Comparison of ENCODE assay signal across 28 mouse cellular contexts in genomic region chr3:138498731-138499130, GRCm38 (mm10).
"Had no signal": no experiment of that assay in that cellular context is flagged by ENCODE, and none has a peak within 500 bp of the region (broad histone marks: within the 10 kb centered on the region; RNA-seq: fewer than 3 reads in every experiment).

No protein-coding gene starts in this region.

- DNase-seq: cerebellum, adult 18-20 months; cerebellum, adult 2 months; cerebellum, adult 8-10 months; cerebellum, adult 9-10 months; cerebellum, adult 9-11 months; cerebellum, postnatal 10 days; cerebellum, postnatal 14 days; cerebellum, postnatal 25 days; cerebellum, postnatal 36 days; embryo, embryonic 11 days; forebrain, postnatal 0 days; gastrocnemius, adult 2 months; gastrocnemius, postnatal 10 days; gastrocnemius, postnatal 14 days; gastrocnemius, postnatal 25 days; gastrocnemius, postnatal 36 days; heart, adult 18-20 months had no signal

- ATAC-seq: forebrain, embryonic 13.5 days; forebrain, embryonic 14.5 days; forebrain, embryonic 15.5 days; forebrain, embryonic 16.5 days; forebrain, postnatal 0 days had no signal

- H3K27me3 ChIP-seq: embryonic facial prominence, embryonic 12.5 days; embryonic facial prominence, embryonic 13.5 days; embryonic facial prominence, embryonic 15.5 days; forebrain, embryonic 12.5 days; forebrain, embryonic 13.5 days; forebrain, embryonic 15.5 days had no signal

- H3K36me3 ChIP-seq: embryonic facial prominence, embryonic 10.5 days; embryonic facial prominence, embryonic 12.5 days; embryonic facial prominence, embryonic 13.5 days; embryonic facial prominence, embryonic 15.5 days; forebrain, embryonic 10.5 days; forebrain, embryonic 12.5 days; forebrain, embryonic 15.5 days had no signal

- H3K27ac ChIP-seq: embryonic facial prominence, embryonic 10.5 days; embryonic facial prominence, embryonic 12.5 days; embryonic facial prominence, embryonic 13.5 days; embryonic facial prominence, embryonic 15.5 days; forebrain, embryonic 10.5 days; forebrain, embryonic 12.5 days; forebrain, embryonic 13.5 days; forebrain, embryonic 15.5 days; gastrocnemius, adult 2 months had no signal

- H3K4me2 ChIP-seq: embryonic facial prominence, embryonic 12.5 days; embryonic facial prominence, embryonic 13.5 days; embryonic facial prominence, embryonic 15.5 days; forebrain, embryonic 12.5 days; forebrain, embryonic 13.5 days; forebrain, embryonic 15.5 days had no signal

- H3K4me3 ChIP-seq: embryonic facial prominence, embryonic 10.5 days; embryonic facial prominence, embryonic 12.5 days; embryonic facial prominence, embryonic 13.5 days; embryonic facial prominence, embryonic 15.5 days; erythroblast, embryonic 14.5 days; forebrain, embryonic 10.5 days; forebrain, embryonic 12.5 days; forebrain, embryonic 13.5 days; forebrain, embryonic 15.5 days; gastrocnemius, adult 2 months had no signal

- H3K4me1 ChIP-seq: embryonic facial prominence, embryonic 12.5 days; embryonic facial prominence, embryonic 13.5 days; embryonic facial prominence, embryonic 15.5 days; forebrain, embryonic 15.5 days had no signal

- H3K9me3 ChIP-seq: embryonic facial prominence, embryonic 10.5 days; embryonic facial prominence, embryonic 12.5 days; embryonic facial prominence, embryonic 13.5 days; embryonic facial prominence, embryonic 15.5 days; forebrain, embryonic 10.5 days; forebrain, embryonic 12.5 days; forebrain, embryonic 13.5 days; forebrain, embryonic 15.5 days had no signal

- H3K9ac ChIP-seq: embryonic facial prominence, embryonic 12.5 days; embryonic facial prominence, embryonic 13.5 days; embryonic facial prominence, embryonic 15.5 days; forebrain, embryonic 12.5 days; forebrain, embryonic 13.5 days; forebrain, embryonic 15.5 days; forebrain, postnatal 0 days had no signal
